Mouse (Mus musculus) liver, postnatal 0 days (tissue): Measurements from ENCODE around the gene Slc6a3.

ENCODE experiments used
- CTCF ChIP-seq: sonication (generic); IDR thresholded peaks from 2 replicates; pipeline ENCODE4 v1.5.1; 2016; ENCODE audit warnings: antibody characterized with exemption, low read depth
- EP300 ChIP-seq: IDR thresholded peaks from 2 replicates; pipeline ENCODE4 v1.6.1; 2016; ENCODE audit warnings: antibody characterized with exemption, low read depth, mild to moderate bottlenecking

- TF ChIP-seq CTCF = no peak
- TF ChIP-seq EP300 = peak; percentile 100
These were observed 36.5 kb upstream of the Slc6a3 start for GRCm38 (mm10) chr13:73499893-73500604.
